Mouse (Mus musculus) kidney, adult 2 months (tissue): Measurements from ENCODE around the gene Myb. TPM values are rescaled to one million over a fixed set of nuclear protein-coding genes. Genes with fewer than 3 reads are reported as not detected.
A peak's percentile ranks its signal among the peaks of the same experiment; 100 is the strongest.

Experiments
- DNase-seq: peaks from one replicate; pipeline ENCODE4 v3.0.0; 2021
- H3K27ac ChIP-seq: fragments of 200-500 bp; 2 replicates; pipeline ENCODE4 v1.5.1; 2012; ENCODE audit warnings: low read depth, low read length, control low read depth, inconsistent platforms; ENCODE audit not compliant: insufficient read depth
- H3K27me3 ChIP-seq: fragments of 200-500 bp; replicated peaks from 2 replicates; pipeline ENCODE4 v1.6.1; 2012; ENCODE audit warnings: mild to moderate bottlenecking, moderate library complexity, low read length, inconsistent platforms; ENCODE audit not compliant: control insufficient read depth, insufficient read depth
- H3K36me3 ChIP-seq: fragments of 200-500 bp; 2 replicates; pipeline ENCODE4 v1.6.1; 2012; ENCODE audit warnings: mild to moderate bottlenecking, moderate library complexity, low read length, inconsistent platforms; ENCODE audit not compliant: control insufficient read depth, insufficient read depth
- H3K4me1 ChIP-seq: fragments of 200-500 bp; 2 replicates; pipeline ENCODE4 v1.6.1; 2011; ENCODE audit warnings: low read length; ENCODE audit not compliant: control insufficient read depth, insufficient read depth
- H3K4me3 ChIP-seq: fragments of 200-500 bp; 2 replicates; pipeline ENCODE4 v1.5.1; 2011; ENCODE audit warnings: mild to moderate bottlenecking, low read depth, low read length, control low read depth; ENCODE audit not compliant: insufficient read depth
- CTCF ChIP-seq: fragments of 200-500 bp; conservative IDR thresholded peaks from 2 replicates; pipeline ENCODE4 v1.5.1; 2011; ENCODE audit warnings: low read depth, mild to moderate bottlenecking, control low read depth, low read length, moderate library complexity, mixed read lengths; ENCODE audit not compliant: insufficient read depth, insufficient read length
- POLR2A ChIP-seq: fragments of 200-500 bp; IDR thresholded peaks from one replicate; pipeline ENCODE4 v1.6.1; 2011; ENCODE audit warnings: low read depth, low read length, control low read depth
- WGBS: fragments of 180-500 bp; shearing (Covaris S2); methylation state at CpG from one replicate; pipeline ENCODE4 v1.1.7; 2018; 5-methylcytosine and 5-hydroxymethylcytosine counted together
- polyA plus RNA-seq: library from polyadenylated mRNA; depleted of rRNA; stranded (reverse); fragments of >200 nt; gene quantifications from 2 replicates; pipeline ENCODE4 v1.2.3, GENCODE M21; 2012

Myb gene
- polyA plus RNA-seq, 1 experiment: 0.36 TPM

- Histone ChIP-seq H3K4me1 (no peaks in the 10 kb centered on the region), H3K36me3 (no peaks in the 10 kb centered on the region), H3K4me3 (no peak overlapping the region), H3K27me3 (no peaks in the 10 kb centered on the region), H3K27ac (no peak overlapping the region)
- WGBS: 96% methylated on average over 6 of the region's 6 CpGs
- TF ChIP-seq CTCF (no peak), POLR2A (no peak)
- DNase-seq: no peak
These were observed 7.1 kb upstream of the Myb start for GRCm38 (mm10) chr10:21167842-21168241.

GRCm38 (mm10) chr10:21167165-21167564 lies 6.4 kb upstream of the Myb start:
- no peaks in the 10 kb centered on the region; the same call in 1 of the 2 replicates for H3K27me3 ChIP-seq
- DNase-seq: no peak
- no peak overlapping the region for H3K27ac ChIP-seq
- H3K4me1 ChIP-seq: no peaks in the 10 kb centered on the region
- TF ChIP-seq CTCF: no peak
- no peak for TF ChIP-seq POLR2A
- H3K4me3 ChIP-seq: no peak overlapping the region
- H3K36me3 ChIP-seq: no peaks in the 10 kb centered on the region
- 82% methylated on average over 5 of the region's 5 CpGs for WGBS

DNA sequence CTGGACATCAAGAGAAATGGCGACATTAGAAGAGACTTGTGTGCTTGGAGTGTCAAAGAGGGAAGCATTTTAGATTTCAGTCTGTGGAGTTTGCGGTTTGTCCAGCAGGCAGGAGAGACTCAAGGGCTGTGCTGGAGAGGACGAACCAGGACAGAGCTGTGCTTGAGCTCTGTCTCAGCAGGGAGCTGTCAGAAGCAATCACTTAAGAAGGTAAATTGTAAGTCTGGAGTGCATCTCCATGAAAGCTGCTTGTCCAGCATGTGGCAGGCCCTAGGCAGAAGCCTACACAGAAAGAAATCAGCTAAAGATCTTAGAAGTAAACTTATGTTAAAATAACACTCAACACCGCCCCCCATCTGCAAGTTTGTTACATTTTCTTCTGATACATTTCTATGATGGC lies 4.6 kb upstream of the Myb start:
- H3K27ac ChIP-seq: no peak overlapping the region
- no peak for DNase-seq
- TF ChIP-seq POLR2A (no peak), CTCF (no peak)
- H3K27me3 ChIP-seq: peaks cover 4% of the 10 kb centered on the region
- WGBS: 94% methylated on average over 4 of the region's 4 CpGs
- no peaks in the 10 kb centered on the region for H3K36me3 ChIP-seq
- H3K4me3 ChIP-seq: no peak overlapping the region
- H3K4me1 ChIP-seq: no peaks in the 10 kb centered on the region

DNA sequence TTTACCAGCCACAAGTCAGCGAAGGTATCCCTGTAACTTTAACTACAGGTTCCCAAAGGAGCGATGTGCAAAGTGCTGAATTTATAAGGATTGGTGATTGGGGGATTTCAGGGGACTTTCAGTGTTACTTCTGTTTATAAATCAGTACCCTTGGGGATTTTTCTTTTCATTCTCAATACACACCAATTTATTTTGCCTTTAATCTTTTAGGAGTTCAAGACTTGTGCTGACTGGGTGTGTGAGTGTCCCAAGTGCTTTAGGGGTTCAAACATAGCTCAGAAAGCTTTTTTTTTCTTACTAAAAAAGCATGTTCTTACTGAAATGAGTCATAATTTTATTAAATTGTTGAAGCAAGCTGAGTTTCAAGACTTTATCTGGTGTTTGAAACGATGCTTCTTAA lies 1.3 kb upstream of the Myb start:
- Histone ChIP-seq H3K36me3 (no peaks in the 10 kb centered on the region), H3K27ac (no peak overlapping the region), H3K4me3 (no peak overlapping the region), H3K4me1 (0 out of 2 replicates have a peak, but pooled peaks cover 5% of the 10 kb centered on the region), H3K27me3 (peaks cover 5% of the 10 kb centered on the region)
- 70% methylated on average over 3 of the region's 3 CpGs for WGBS
- TF ChIP-seq CTCF: no peak
- TF ChIP-seq POLR2A: no peak
- DNase-seq: no peak

DNA sequence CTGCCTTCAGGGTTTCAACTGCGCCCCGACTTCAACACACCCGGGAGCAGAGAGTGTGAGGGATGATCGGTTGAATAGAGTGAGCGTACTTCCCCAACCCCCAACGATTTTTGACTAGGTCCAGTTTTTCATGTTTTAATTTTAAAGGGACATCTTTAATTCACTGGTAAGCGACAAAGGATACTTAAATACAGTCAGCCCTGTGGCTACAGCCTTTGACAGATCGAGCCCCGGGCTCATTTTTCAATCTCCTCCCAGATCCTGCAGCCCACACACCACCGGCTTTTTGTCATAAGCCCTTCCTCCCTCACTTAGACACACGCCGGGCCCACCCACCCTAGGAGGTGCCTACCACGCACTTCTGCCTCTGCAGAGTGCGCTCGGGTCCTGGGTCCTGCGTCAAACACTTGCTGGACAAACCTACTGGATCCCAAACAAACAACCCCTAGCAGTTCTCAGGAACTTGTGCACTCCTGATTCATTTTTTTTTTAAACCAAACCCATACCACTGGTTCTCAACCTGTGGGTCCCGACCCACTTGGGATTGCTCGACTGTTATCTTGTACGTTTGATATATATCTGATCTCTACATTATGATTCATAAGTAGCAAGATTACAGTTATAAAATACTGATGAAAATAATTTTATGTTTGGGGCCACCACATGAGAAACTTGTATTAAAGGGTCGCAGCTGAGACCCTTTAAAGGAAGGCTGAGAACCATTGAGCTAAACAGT lies 743 bp upstream of the Myb start:
- TF ChIP-seq POLR2A (no peak), CTCF (no peak)
- Histone ChIP-seq H3K4me1 (0 out of 2 replicates have a peak, but pooled peaks cover 5% of the 10 kb centered on the region), H3K27me3 (peaks cover 5% of the 10 kb centered on the region), H3K27ac (no peak overlapping the region), H3K4me3 (peak overlapping the region; percentile 66), H3K36me3 (no peaks in the 10 kb centered on the region)
- WGBS: 9% methylated on average over 20 of the region's 20 CpGs
- DNase-seq: peak; percentile 2

- under 1% methylated on average over 44 of the region's 44 CpGs for WGBS
- H3K27ac ChIP-seq: no peak overlapping the region
- DNase-seq: peak; percentile 20
- H3K36me3 ChIP-seq: no peaks in the 10 kb centered on the region
- peaks cover 5% of the 10 kb centered on the region for H3K27me3 ChIP-seq
- H3K4me1 ChIP-seq: 0 out of 2 replicates have a peak, but pooled peaks cover 5% of the 10 kb centered on the region
- peak overlapping the region; percentile 64 for H3K4me3 ChIP-seq
- TF ChIP-seq CTCF (no peak), POLR2A (no peak)
These were observed 938 bp downstream of the Myb start for GRCm38 (mm10) chr10:21159697-21160394.

DNA sequence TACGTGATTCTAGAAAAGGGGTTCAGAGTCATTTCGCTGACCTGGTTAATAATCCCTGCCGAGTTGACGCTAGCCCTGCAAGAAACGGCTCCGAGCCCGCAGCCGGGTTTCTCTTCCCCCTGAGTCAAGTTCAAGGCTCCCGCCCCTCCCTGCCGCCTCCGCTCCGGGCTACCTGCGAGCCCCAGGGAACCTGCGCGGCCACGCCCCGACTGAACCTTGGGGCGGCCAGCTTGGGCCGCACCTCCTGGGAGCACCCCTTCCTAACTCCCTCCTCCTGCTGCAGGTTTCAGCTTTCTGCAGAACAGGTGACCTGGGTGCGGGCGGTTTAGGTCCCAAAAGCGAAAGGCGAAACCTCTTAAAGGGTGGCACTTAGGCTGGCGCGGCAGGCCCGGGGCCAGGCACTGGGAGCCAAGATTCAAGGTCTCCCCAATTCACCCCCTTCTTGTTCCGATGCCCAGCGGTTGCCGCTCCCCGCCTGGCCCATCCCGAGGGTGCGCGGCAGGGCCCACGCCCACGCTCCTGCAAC lies 1.8 kb downstream of the Myb start:
- peak; percentile 56 for DNase-seq
- Histone ChIP-seq H3K4me3 (peak overlapping the region; percentile 64), H3K27ac (no peak overlapping the region), H3K36me3 (no peaks in the 10 kb centered on the region), H3K4me1 (0 out of 2 replicates have a peak, but pooled peaks cover 5% of the 10 kb centered on the region), H3K27me3 (peaks cover 5% of the 10 kb centered on the region)
- WGBS: 1% methylated on average over 35 of the region's 35 CpGs
- TF ChIP-seq CTCF (no peak), POLR2A (no peak)
